Mouse (Mus musculus) adrenal gland, adult 18-20 months (tissue): Measurements from ENCODE around the gene Kif18b. TPM values are rescaled to one million over a fixed set of nuclear protein-coding genes. Genes with fewer than 3 reads are reported as not detected.
A peak's percentile ranks its signal among the peaks of the same experiment; 100 is the strongest.

Source experiments
- DNase-seq, 2 experiments: peaks; one replicate each; pipeline ENCODE4 v3.0.0; 2021 to 2022; ENCODE audit warnings: low spot score in 2 of 2
- total RNA-seq, 2 experiments: library from RNA; stranded (reverse); gene quantifications; 1 replicate in 1 of 2; 2 replicates in 1 of 2; pipeline ENCODE4 v1.2.3; 2021

Gene Kif18b
- total RNA-seq, 2 experiments from 2014 or later = 0.51 to 0.73 TPM

DNA sequence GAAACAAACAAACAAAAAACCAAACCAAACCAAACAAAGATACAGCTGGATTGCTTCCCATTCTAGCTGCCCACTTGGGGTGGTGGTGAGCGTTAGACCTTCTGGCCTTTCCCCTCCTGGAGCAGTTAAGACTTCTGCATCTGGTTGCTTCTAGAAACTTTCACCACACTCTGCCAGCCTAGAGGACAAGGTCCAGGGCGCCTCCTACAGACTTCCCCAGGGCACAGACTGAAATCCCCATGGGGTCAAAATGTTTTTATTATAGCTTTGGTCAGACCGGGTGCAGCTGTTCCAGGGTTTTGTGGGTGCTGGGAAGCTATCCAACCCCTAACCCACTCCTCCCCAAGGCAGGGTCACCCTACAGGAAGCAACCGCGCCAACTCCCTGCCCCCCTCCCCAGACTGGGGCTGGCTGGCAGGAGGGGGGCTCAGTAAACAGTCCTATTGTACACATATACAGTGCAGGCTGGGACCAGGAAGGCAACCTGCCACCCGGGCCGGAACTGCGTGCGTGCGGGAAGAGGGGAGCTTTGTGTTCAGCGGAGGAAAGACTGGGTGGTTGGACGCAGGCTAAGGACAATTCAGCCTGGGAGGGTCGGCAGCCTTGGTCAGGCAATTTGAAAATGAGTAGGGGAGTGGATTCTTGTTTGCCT is 14.2 kb upstream of the Kif18b start:
- no peak for DNase-seq

DNA sequence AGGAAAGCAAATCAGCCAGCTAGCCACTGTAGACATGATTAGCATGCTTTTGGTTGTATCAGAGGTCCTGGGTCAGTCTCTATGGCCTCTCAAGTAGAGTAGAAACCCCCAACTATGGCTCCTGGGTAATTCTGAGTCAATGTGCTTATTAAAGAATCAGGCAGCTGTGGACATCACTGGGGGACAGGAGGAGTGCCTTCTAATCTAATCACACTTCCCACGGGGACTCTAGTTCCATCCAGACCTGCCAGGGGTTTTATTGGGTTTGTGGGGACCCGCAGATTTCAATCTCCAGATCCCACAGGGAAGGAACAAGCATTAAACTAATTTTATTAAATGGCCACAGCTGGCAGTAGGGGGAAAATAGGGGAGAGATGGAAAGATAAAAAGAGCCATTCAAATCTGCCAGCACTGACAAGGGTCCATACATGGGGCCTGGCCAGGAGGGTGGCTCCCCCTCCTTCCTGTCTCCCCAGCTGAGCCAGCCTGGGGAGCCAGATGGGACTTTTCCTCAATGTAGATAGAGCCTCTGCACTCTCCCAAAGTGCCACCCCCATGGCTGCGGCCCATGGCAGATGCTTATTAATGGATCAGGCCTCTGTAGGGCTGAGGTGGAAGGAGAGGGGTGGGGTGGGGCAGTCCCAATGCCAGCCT is 12.7 kb upstream of the Kif18b start:
- DNase-seq = no peak

DNA sequence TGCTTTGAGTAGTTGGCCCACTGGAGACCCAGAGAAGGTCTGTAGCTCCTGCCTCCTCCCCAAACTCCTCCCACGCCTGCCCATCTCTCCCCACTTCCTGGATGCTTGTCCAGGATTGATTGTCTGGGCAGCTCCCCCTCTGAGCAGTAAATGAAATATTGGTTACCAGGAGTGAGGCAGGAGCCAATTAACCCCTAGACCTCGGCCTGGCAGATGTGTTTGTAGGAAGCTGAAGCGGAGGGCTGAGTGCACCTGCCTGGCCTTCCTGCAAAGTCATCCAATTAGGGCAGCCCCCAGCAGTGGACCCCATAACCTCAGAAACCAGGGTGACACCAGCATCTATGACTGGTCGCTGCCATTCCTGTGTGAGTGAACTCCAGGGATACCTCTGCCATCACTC is 11.3 kb upstream of the Kif18b start:
- no peak for DNase-seq

DNA sequence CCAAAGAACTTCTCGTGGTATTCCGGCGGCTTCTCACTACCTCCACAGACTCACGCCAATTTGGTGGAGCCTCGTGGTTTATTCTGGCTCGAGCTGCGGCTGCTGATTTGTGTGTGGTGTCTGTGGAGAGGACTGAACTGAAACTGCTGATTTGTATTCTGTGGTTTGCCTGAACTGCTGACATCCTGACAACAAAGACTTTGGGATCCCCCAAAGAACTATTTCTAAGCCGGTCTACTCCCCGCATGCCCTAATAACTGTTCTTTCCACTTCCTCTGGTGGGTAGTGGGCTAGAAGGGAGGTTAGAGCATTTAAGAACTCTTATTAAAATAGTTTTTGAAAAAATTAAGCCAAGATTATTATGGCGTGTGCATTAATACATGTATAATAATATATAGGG is 5.7 kb upstream of the Kif18b start:
- DNase-seq = no peak

DNA sequence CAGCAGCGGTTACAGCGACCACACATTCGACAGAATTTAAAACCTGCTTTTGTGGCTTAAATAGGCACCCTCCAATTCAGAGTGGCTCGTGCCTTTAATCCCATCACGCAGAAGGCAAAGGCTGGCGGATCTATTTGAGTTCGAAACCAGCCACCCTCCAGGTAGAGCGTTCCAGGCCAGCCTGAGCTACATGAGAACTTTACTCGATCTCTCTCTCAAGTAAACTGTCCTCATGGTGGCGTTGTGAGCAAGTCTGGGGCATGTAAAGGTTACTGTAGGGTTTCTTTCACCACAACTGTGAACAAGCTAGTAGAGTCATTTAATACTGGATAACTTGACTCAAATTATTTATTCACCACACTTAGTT is 410 bp upstream of the Kif18b start:
- DNase-seq = no peak

DNA sequence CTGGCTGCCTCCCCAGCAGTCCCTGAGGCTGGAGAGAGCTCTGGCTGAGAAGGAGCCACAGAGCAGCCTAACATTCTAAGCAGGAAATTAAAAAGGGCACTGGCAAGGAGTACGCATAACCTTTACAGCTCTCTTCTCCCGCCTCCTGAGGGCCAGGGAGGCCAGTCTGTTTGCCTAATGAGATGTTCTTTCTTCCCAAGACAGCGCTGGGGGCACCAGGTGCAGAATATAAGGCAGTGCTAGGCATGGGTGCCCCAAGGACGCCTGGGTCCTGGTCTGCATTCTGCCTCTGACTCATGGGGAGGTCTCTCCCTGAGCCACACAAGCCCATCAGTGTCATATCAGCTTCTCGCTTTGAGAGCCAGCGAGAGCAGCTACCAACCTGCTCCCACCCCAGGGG is 3.4 kb downstream of the Kif18b start:
- no peak for DNase-seq

DNA sequence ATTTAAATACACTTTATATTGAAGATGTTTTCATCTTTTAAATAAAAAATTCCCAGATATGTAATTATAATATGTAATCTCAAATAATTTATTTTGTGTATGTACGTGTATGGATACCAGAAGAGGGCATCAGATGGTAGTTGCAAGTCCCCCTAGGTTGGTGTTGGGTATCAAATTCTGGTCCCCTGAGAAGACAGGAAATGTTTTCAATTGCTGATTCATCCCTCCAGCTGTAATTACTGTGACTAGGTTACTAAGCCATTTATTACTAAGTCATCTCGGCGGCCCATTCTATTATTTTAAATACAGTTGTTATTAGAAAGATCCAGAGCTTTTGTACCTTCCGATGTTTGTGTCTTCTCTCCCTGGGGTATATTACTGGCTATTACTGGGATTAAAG is 6.8 kb downstream of the Kif18b start:
- DNase-seq = no peak

DNA sequence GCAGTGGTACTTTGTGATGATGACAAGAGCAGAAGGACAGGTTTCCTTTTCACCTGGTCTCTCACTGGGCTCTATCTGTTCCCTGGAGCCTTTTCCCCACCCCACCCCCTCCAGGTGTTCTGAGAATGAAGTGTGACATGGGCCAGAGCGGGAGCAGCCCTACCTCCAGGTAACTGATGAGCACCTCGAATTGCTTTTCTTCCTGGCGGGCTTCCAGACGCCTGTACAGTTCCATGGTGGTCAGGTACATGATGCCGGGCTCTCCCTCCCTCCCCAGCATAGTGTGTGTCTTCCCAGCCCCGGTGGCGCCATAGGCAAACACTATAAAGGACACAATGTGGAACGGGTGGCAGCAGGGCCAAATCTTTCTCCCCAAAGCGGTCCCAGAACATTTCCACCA is 9.5 kb downstream of the Kif18b start:
- DNase-seq = no peak

DNA sequence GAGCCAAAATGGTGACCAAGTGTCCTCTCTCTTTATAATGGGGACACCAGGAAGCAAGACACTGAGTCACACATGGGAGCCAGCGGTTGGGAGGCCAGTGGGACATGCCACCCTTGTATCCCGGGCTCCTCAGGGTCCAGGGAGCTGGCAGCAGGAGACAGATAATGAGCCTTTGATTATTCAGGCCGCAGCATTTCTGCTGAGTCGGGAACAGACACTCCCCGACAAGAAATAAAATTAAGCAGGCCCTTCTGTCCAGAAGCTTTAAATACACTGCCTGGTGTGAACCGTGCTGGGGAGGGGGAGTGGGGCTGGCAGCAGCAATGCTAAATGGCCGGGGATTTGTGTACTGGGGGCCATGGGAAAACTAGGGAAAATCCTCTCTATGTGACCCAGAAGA is 13.5 kb downstream of the Kif18b start:
- no peak for DNase-seq

DNA sequence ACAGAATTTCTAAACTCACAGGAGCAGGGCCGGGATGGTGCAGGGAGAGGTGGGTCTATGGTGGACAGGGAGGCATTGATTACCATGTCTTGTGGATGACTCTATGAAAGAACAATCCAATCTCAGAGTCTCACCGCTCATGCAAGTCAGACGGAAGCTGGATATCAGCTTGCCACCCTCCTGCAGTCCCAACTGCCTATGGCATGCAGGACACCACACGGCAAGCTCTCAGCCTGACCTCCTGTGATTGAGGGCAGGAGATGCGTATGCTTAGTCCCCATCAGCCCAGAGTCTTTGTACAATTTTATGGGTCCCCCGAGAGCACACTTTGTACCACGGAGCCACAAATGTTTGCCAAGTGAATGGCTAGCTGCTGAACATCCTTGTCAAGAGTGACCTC is 21.3 kb downstream of the Kif18b start:
- DNase-seq = no peak

DNA sequence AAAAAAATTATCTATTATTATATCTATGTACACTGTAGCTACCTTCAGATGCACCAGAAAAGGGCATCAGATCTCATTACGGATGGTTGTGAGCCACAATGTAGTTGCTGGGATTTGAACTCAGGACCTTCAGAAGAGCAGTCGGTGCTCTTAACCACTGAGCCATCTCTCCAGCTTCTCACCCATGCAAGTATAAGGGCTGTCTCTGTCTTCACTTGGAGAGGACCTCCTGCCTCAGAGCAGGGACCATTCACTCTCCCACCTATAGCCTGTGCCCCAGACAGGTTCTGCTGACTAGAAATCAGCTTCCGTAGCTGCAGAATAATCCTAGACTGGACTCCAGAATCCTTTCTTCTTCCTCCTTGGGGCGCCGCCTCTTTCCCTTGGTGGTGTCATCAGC is 22.8 kb downstream of the Kif18b start:
- no peak for DNase-seq

DNA sequence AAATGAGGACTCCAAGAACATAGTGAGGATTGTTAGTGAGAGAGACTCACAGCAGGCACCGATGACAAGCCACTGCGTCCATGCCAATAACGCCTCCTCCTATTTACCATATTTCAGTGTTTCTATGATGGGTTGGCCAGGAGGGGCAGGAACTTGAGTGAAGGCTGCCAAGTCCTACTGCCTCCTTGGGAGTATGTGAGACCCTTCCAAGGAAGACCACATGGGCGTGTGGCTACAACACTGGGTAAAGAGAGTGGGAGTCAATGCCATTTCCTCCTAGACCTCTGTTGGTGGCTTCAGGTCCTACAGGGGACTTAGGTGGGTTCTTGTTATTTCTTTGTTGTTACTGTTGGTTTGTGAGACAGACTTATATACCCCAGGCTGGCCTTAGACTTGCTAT is 23.7 kb downstream of the Kif18b start:
- no peak for DNase-seq

DNA sequence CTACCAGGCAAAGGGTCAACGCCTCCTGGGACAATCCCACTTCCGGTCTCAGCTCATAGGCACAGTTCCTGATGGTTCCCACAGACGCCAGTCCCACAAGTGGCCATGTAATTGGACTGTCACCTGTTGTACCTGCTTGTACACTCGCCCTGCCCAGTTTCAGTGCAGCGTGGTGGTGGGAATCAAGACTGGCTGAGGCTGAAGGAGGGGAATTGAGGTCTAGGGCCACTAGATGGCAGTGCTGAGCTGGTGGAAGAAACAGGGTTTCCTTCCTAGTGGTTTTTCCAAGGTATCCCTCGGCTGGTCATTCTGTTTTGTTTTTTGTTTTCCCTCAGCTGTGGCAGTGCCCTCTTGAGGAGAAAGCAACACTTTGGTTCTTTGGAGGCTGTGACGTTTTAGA is 24.2 kb downstream of the Kif18b start, which contains the start of gene Gfap:
TSS of gene Gfap (minus strand) at position 150 of the 400 bp plus-strand sequence.
- peak; percentile 79 to 82 for DNase-seq

DNA sequence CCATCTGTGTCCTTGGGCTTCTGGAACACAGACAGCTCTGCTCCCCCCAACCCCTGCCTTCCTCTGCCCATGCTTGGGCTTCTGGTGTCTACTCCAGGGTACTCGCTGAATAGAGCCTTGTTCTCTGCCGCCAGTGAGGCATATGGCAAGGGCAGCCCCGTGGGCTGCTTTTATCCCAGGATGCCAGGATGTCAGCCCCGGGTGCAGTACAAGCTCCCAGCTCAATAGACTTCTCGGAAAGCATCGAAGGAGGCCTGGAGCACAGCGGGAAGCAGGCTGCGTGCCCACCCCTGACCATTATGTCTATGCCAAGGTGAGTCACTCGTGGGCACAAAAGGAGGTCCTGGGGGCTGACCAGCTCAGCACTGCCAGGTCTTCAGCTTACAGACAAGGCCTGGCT is 26.5 kb downstream of the Kif18b start:
- no peak for DNase-seq

DNA sequence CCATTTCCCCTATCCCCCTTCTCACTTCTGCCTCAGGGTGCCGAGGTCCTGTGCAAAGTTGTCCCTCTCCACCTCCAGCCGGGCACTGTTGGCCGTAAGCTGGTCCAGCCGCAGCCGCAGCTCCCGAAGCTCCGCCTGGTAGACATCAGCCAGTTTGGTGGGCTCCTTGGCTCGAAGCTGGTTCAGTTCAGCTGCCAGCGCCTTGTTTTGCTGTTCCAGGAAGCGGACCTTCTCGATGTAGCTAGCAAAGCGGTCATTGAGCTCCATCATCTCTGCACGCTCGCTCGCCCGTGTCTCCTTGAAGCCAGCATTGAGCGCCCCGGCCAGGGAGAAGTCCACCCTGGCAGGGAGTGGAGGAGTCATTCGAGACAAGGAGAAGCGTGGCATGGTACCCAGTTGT is 28.3 kb downstream of the Kif18b start:
- DNase-seq = no peak

DNA sequence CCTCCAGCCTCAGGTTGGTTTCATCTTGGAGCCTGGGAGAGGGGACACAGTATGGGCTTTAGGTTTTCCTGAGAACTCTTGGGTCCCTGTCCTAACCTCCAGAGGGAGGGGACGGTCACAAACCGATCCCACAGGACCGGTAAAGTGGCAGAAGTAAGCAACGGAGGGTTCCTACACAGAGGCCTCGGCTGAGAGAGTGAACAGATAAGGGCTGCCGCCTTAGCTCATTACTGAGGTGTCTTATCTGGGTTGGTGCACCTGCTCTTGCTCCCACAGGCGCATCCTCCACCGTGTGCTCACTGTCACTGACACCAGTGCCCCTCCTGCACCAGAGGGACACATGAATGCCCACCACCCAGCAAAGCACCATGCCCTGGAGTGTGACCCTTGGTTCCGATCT is 29.1 kb downstream of the Kif18b start:
- DNase-seq = no peak

DNA sequence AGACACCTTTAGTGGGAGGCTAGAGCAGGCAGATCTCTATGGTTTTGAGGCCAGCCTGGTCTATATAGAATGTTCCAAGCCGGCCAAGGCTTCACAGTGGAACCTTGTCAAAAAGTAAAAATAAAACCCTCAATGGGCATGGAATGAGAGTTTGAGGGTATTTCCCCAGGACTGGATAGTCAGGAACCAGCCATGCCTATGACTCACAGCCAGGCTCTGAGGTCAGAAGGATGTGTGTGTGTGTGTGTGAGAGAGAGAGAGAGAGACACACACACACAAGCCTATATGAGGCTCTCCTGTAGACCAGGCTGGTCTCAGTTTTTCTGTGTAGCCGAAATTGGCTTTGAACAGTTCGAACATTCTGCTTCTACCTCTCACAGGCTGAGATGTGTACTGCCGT is 30.2 kb downstream of the Kif18b start:
- DNase-seq = no peak

DNA sequence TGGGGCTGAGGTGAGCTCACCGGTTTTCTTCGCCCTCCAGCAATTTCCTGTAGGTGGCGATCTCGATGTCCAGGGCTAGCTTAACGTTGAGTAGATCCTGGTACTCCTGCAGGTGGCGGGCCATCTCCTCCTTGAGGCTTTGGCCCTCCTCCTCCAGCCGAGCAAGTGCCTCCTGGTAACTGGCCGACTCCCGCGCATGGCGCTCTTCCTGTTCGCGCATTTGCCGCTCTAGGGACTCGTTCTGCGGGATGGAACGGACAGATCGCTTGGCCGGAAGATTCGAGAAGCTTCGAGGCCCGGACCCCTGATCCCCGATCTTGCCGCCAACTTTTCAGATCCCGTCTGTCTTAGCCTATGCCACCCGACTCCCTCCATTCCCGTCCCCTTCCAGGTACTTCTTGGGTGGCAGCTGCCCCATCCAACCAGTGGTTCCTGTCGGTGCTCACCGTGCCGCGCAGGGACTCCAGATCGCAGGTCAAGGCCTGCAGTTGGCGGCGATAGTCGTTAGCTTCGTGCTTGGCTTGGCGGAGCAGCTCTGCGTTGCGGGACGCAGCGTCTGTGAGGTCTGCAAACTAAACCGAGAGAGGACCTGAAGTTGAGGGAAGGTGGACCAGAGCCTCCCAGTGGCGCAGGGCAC is 31.8 kb downstream of the Kif18b start:
- peak; percentile 51 to 55 for DNase-seq

DNA sequence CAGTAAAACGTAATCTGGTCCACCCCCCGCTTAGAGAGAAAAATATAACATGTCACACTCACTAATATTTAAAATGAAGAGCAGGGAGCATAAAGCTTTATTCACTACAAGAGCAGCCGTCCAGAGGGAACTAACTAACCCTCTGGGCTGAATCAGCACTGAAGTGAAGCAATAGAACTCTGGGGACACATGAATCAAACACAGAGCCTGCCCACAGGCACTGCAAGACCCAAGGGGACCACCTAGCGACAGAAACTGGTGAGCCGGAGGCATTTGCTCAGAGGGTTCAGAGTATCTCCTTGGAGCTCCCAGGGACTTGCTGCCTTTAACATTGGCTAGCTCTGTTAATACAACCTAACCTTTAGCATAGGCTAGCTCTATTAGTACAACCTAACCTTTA is 34.8 kb downstream of the Kif18b start:
- no peak for DNase-seq

DNA sequence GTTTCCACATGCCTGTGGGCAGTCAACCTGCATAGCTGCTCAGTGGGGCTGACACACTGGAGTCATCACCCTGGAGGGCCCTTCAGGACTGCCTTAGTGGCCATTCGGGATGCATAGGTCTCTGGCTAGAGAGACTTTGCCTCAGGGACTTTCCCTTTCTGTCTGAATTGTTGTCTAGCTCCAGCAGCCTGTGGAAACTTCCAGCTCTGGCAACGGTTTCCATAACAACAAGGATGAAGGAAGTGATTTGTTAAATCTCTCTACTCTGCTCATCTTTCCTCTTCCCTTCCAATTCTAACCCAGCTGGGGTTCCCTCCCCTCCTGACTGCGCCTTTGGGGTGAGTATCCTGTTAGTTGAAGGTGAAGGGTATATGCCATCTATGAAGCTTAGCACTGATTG is 36.8 kb downstream of the Kif18b start:
- DNase-seq = no peak

DNA sequence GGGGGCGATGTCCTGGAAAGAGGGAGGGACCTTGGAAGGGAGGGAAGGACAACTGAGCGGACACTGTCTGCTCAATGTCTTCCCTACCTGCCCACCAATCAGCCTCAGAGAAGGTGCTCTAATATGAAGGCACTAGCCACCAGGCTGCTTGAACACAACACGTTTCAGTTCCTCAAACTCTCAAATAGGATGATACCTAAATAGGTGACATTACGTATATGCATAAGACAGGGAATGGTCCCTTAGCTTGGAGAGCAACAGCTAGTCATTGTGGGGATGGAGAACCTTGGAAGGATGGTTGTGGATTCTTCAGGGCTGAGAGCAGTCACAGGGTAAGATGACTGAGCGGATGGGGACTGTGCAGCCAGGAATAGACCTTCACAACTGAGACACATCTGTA is 37.5 kb downstream of the Kif18b start:
- DNase-seq = no peak

DNA sequence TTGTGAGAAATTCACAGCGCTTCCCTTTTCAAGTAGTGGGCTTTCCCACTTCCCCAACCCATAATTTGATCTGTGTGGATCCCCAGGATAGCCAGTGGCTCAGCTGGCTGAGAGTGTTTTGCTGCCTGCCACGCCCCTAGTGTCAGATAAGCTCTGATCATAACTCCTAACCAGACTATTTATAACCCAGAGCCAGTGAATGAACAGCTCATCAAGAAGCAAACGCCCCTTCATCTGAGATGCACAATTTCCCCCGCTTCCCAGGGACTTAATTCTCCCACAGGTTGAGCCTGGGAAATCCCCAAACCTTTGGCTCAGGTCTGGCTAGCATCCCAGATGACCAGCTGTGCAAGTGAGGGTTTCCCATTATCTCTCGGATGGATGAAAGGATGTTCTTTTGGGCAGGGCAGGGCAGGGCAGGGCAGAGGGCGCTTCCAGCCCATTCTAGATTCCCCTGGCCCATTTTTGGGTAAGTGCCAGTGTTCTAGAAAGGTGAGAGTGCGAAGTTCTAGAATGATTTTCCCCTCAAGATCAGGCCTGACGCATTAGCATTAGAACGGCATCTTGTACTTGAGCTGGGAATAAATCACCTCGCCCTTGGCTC is 40.2 kb downstream of the Kif18b start, which contains the start of gene Fam187a:
TSS of gene Fam187a (plus strand) at position 554 of the 604 bp plus-strand sequence.
- DNase-seq = no peak
